Mouse (Mus musculus) ES-E14 (cell line): ENCODE measurements at regions not wholly inside any gene's neighbourhood (a gene's known extent, or its start where the extent isn't known, plus 50 kb on each side); places are given as distances from the start of the nearest gene placed in this dataset.

Experiments
- CHD2 ChIP-seq: IDR thresholded peaks from 2 replicates; pipeline ENCODE4 v1.6.1; 2014; ENCODE audit warnings: mild to moderate bottlenecking, low read depth, low read length, inconsistent platforms
- MAFK ChIP-seq: IDR thresholded peaks from 2 replicates; pipeline ENCODE4 v1.6.1; 2014; ENCODE audit warnings: mild to moderate bottlenecking, low read depth, low read length, inconsistent platforms; ENCODE audit not compliant: insufficient read depth

GRCm38 (mm10) chr7:71581746-71582145 is 230.5 kb upstream of the Gm10295 start:
- TF ChIP-seq MAFK (no peak), CHD2 (no peak)
